Mouse (Mus musculus) intestine, embryonic 16.5 days (tissue): ENCODE results near the gene Slc24a2. TPM values are rescaled to one million over a fixed set of nuclear protein-coding genes. Genes with fewer than 3 reads are reported as not detected.

ENCODE experiments used
- ATAC-seq: fragments of 200-750 bp; cut with Nextera tagmentation; 2 replicates; pipeline ENCODE4 v1.8.0; 2017; ENCODE audit warnings: moderate TSS enrichment, moderate library complexity
- H3K27ac ChIP-seq: fragments of 300-500 bp; sonication (generic); 2 replicates; pipeline ENCODE4 v1.5.1; 2014; ENCODE audit warnings: mild to moderate bottlenecking, low read length
- H3K27me3 ChIP-seq: fragments of 300-500 bp; sonication (generic); replicated peaks from 2 replicates; pipeline ENCODE4 v1.6.1; 2014; ENCODE audit warnings: low read length, control low read depth, mixed read lengths; ENCODE audit not compliant: control insufficient read depth, insufficient read depth
- H3K36me3 ChIP-seq: fragments of 300-500 bp; sonication (generic); 2 replicates; pipeline ENCODE4 v1.6.1; 2014; ENCODE audit warnings: low read length, control low read depth; ENCODE audit not compliant: control insufficient read depth, insufficient read depth
- H3K4me1 ChIP-seq: fragments of 300-500 bp; sonication (generic); 2 replicates; pipeline ENCODE4 v1.6.1; 2014; ENCODE audit warnings: low read length, control low read depth, mixed read lengths; ENCODE audit not compliant: control insufficient read depth, insufficient read depth
- H3K4me2 ChIP-seq: fragments of 300-500 bp; sonication (generic); 2 replicates; pipeline ENCODE4 v1.6.1; 2014; ENCODE audit warnings: low read depth, low read length, control low read depth
- H3K4me3 ChIP-seq: fragments of 300-500 bp; sonication (generic); 2 replicates; pipeline ENCODE4 v1.5.1; 2014; ENCODE audit warnings: mild to moderate bottlenecking, low read length
- H3K9ac ChIP-seq: fragments of 300-500 bp; sonication (generic); 2 replicates; pipeline ENCODE4 v1.6.1; 2014; ENCODE audit warnings: low read depth, low read length
- H3K9me3 ChIP-seq: fragments of 300-500 bp; sonication (generic); 2 replicates; pipeline ENCODE4 v1.6.1; 2016; ENCODE audit warnings: low read length, control low read depth; ENCODE audit not compliant: control insufficient read depth
- WGBS: fragments of 180-500 bp; shearing (Covaris S2); extraction: QIAGEN DNeasy Blood & Tissue Kit; methylation state at CpG from one replicate; pipeline ENCODE4 v1.1.7; 2014; 5-methylcytosine and 5-hydroxymethylcytosine counted together
- polyA plus RNA-seq: library from polyadenylated mRNA; unstranded; fragments of >200 nt; fragmentation: Nextera tagmentation; extraction: Ambion mirVana; gene quantifications from 2 replicates; pipeline ENCODE4 v1.2.1, GENCODE M21; 2015

Gene Slc24a2
- polyA plus RNA-seq, 1 experiment from 2014 or later: 0.01 TPM

GRCm38 (mm10) chr4:86953519-86953918 lies 276.8 kb downstream of the Slc24a2 start:
- H3K36me3 ChIP-seq: no peaks in the 10 kb centered on the region

GRCm38 (mm10) chr4:86948794-86949193 lies 281.5 kb downstream of the Slc24a2 start:
- Histone ChIP-seq H3K4me2 (no peak overlapping the region), H3K27me3 (no peaks in the 10 kb centered on the region), H3K9ac (no peak overlapping the region), H3K9me3 (no peaks in the 10 kb centered on the region), H3K4me1 (no peaks in the 10 kb centered on the region), H3K36me3 (no peaks in the 10 kb centered on the region), H3K4me3 (no peak overlapping the region), H3K27ac (no peak overlapping the region)
- 83% methylated on average over 1 of the region's 1 CpGs for WGBS
- ATAC-seq: no peak

More at GRCm38 (mm10) chr4:86953519-86953918, 276.8 kb downstream of the Slc24a2 start:
- no peak for ATAC-seq
- H3K27ac ChIP-seq: no peak overlapping the region
- no peaks in the 10 kb centered on the region; the same call in 1 of the 2 replicates for H3K27me3 ChIP-seq
- no peak overlapping the region for H3K4me2 ChIP-seq
- no peak overlapping the region for H3K9ac ChIP-seq
- no peaks in the 10 kb centered on the region for H3K4me1 ChIP-seq
- H3K4me3 ChIP-seq: no peak overlapping the region
- 50% methylated on average over 5 of the region's 5 CpGs for WGBS
- H3K9me3 ChIP-seq: no peaks in the 10 kb centered on the region

GRCm38 (mm10) chr4:86943296-86943695 lies 287.0 kb downstream of the Slc24a2 start:
- H3K4me3 ChIP-seq: no peak overlapping the region
- 64% methylated on average over 6 of the region's 6 CpGs for WGBS
- H3K4me2 ChIP-seq: no peak overlapping the region
- H3K27ac ChIP-seq: no peak overlapping the region
- no peaks in the 10 kb centered on the region for H3K36me3 ChIP-seq
- no peaks in the 10 kb centered on the region for H3K27me3 ChIP-seq
- no peaks in the 10 kb centered on the region for H3K9me3 ChIP-seq
- no peak overlapping the region for H3K9ac ChIP-seq
- no peak for ATAC-seq
- no peaks in the 10 kb centered on the region for H3K4me1 ChIP-seq

GRCm38 (mm10) chr4:86942656-86943055 lies 287.6 kb downstream of the Slc24a2 start:
- H3K27ac ChIP-seq: no peak overlapping the region
- 78% methylated on average over 6 of the region's 6 CpGs for WGBS
- H3K36me3 ChIP-seq: no peaks in the 10 kb centered on the region
- H3K4me3 ChIP-seq: no peak overlapping the region
- no peaks in the 10 kb centered on the region for H3K4me1 ChIP-seq
- no peak overlapping the region for H3K4me2 ChIP-seq
- H3K27me3 ChIP-seq: no peaks in the 10 kb centered on the region
- H3K9ac ChIP-seq: no peak overlapping the region
- H3K9me3 ChIP-seq: no peaks in the 10 kb centered on the region
- ATAC-seq: no peak

GRCm38 (mm10) chr4:86936706-86937105 lies 293.6 kb downstream of the Slc24a2 start:
- WGBS: 62% methylated on average over 3 of the region's 3 CpGs
- Histone ChIP-seq H3K9ac (no peak overlapping the region), H3K4me1 (no peaks in the 10 kb centered on the region), H3K27me3 (no peaks in the 10 kb centered on the region), H3K4me2 (no peak overlapping the region), H3K4me3 (no peak overlapping the region), H3K9me3 (no peaks in the 10 kb centered on the region), H3K27ac (no peak overlapping the region), H3K36me3 (no peaks in the 10 kb centered on the region; the same call in 1 of the 2 replicates)
- no peak for ATAC-seq

GRCm38 (mm10) chr4:86936217-86936616 lies 294.1 kb downstream of the Slc24a2 start:
- H3K9me3 ChIP-seq: no peaks in the 10 kb centered on the region
- ATAC-seq: no peak
- H3K4me2 ChIP-seq: no peak overlapping the region
- H3K4me1 ChIP-seq: no peaks in the 10 kb centered on the region
- 94% methylated on average over 9 of the region's 9 CpGs for WGBS
- H3K36me3 ChIP-seq: no peaks in the 10 kb centered on the region; the same call in 1 of the 2 replicates
- no peak overlapping the region for H3K9ac ChIP-seq
- H3K4me3 ChIP-seq: no peak overlapping the region
- no peaks in the 10 kb centered on the region for H3K27me3 ChIP-seq
- no peak overlapping the region for H3K27ac ChIP-seq
